Mouse (Mus musculus) ES-Bruce4 (cell line): ENCODE data around the gene Ip6k1.

Experiments
- CTCF ChIP-seq: IDR thresholded peaks from one replicate; pipeline ENCODE4 v1.8.1; 2011; ENCODE audit warnings: low read depth, low read length
- EP300 ChIP-seq: IDR thresholded peaks from 2 replicates; pipeline ENCODE4 v1.6.1; 2011; ENCODE audit warnings: low read depth, low read length; ENCODE audit not compliant: insufficient read depth

DNA sequence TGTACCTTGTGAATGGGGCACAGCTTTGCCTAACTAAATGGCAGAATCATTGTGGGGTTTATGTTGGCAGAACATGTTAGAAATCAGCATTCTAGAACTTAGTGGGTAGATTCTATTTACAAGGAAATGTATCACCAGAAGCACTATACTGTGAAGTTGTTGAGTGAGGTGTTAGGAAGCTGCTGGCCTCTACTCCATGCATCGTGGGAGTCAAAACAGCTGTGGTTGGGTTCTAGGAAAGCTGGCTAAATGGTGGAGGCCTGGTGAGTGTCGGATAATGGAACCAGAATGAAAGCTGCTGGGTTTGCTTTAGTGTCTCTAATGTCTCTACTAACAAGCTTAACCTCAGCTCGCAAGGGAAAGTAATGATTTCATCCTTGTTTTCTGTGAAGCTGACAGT, 14.8 kb downstream of the Ip6k1 start:
- TF ChIP-seq EP300 (no peak), CTCF (no peak)
